Mouse (Mus musculus) heart, adult 2 months (tissue): ENCODE data around the gene Olfr568. TPM values are rescaled to one million over a fixed set of nuclear protein-coding genes. Genes with fewer than 3 reads are reported as not detected.

ENCODE experiments used
- DNase-seq, 2 experiments: peaks; one replicate each; pipeline ENCODE4 v3.0.0; 2021
- H3K27ac ChIP-seq: fragments of 200-600 bp; 2 replicates; pipeline ENCODE4 v1.8.1; 2022
- H3K27me3 ChIP-seq: fragments of 200-500 bp; 2 replicates; pipeline ENCODE4 v1.6.1; 2012; ENCODE audit warnings: mild to moderate bottlenecking, low read length, inconsistent platforms, mixed read lengths; ENCODE audit not compliant: control insufficient read depth, insufficient read depth
- H3K36me3 ChIP-seq: fragments of 200-500 bp; 2 replicates; pipeline ENCODE4 v1.6.1; 2012; ENCODE audit warnings: low read length, inconsistent platforms; ENCODE audit not compliant: control insufficient read depth, insufficient read depth
- H3K4me1 ChIP-seq: fragments of 200-500 bp; 2 replicates; pipeline ENCODE4 v1.6.1; 2011; ENCODE audit warnings: low read length; ENCODE audit not compliant: control insufficient read depth, insufficient read depth
- H3K4me3 ChIP-seq: fragments of 200-600 bp; 2 replicates; pipeline ENCODE4 v1.8.1; 2022
- H3K79me2 ChIP-seq: fragments of 200-500 bp; replicated peaks from 2 replicates; pipeline ENCODE4 v1.6.1; 2012; ENCODE audit warnings: mild to moderate bottlenecking, inconsistent platforms, low read length, moderate library complexity, mixed read lengths; ENCODE audit not compliant: control insufficient read depth, insufficient read depth
- H3K9ac ChIP-seq: fragments of 200-500 bp; 2 replicates; pipeline ENCODE4 v1.6.1; 2012; ENCODE audit warnings: low read depth, mild to moderate bottlenecking, control low read depth, inconsistent platforms, low read length, mixed read lengths
- CTCF ChIP-seq: fragments of 200-600 bp; IDR thresholded peaks from 2 replicates; pipeline ENCODE4 v1.8.1; 2022; ENCODE audit warnings: antibody characterized with exemption, mild to moderate bottlenecking, moderate library complexity
- EP300 ChIP-seq: fragments of 200-500 bp; IDR thresholded peaks from 2 replicates; pipeline ENCODE4 v1.6.1; 2011; ENCODE audit warnings: low read depth, low read length, control low read depth; ENCODE audit not compliant: insufficient read depth
- POLR2A ChIP-seq: fragments of 200-500 bp; IDR thresholded peaks from 2 replicates; pipeline ENCODE4 v1.6.1; 2011; ENCODE audit warnings: mild to moderate bottlenecking, low read depth, low read length, control low read depth; ENCODE audit not compliant: insufficient read depth
- WGBS: fragments of 180-500 bp; shearing (Covaris S2); methylation state at CpG from one replicate; pipeline ENCODE4 v1.1.7; 2018; 5-methylcytosine and 5-hydroxymethylcytosine counted together
- intact Hi-C: fragments of 180-260 bp; cut with DNase I; formaldehyde crosslinking; loops from one replicate; pipeline ENCODE4 v1.15.1; 2025
- polyA plus RNA-seq: library from polyadenylated mRNA; depleted of rRNA; stranded (reverse); fragments of >200 nt; gene quantifications from 2 replicates; pipeline ENCODE4 v1.2.3, GENCODE M21; 2012; rRNA removed
- total RNA-seq, 2 experiments: library from RNA; stranded (reverse); gene quantifications; 2 replicates each; pipeline ENCODE4 v1.2.3; 2021

Olfr568 gene
- total and polyA plus RNA-seq, 3 experiments, result not detected

- DNase-seq, result no peak
- intact Hi-C loops, result no loop called here
- H3K79me2 ChIP-seq, result no peaks in the 10 kb centered on the region
- WGBS, result 70% methylated on average over 4 of the region's 4 CpGs
- H3K9ac ChIP-seq, result no peak within 1 kb of the TSS
- TF ChIP-seq CTCF (no peak), EP300 (no peak), POLR2A (no peak)
- H3K27me3 ChIP-seq, result no peaks in the 10 kb centered on the region
- no peak within 1 kb of the TSS for H3K27ac ChIP-seq
- no peaks in the 10 kb centered on the region for H3K36me3 ChIP-seq
- H3K4me3 ChIP-seq, result no peak within 1 kb of the TSS
- H3K4me1 ChIP-seq, result no peaks in the 10 kb centered on the region
Measured at GRCm38 (mm10) chr7:102917032-102917875, 40.3 kb downstream of the Olfr568 start, which contains the start of gene Olfr571. Olfr571 (minus strand) TSS chr7:102917536.

GRCm38 (mm10) chr7:102919632-102920031 lies 42.7 kb downstream of the Olfr568 start:
- no peaks in the 10 kb centered on the region for H3K36me3 ChIP-seq
- H3K4me3 ChIP-seq, result no peak overlapping the region
- 3% methylated on average over 1 of the region's 1 CpGs for WGBS
- H3K27ac ChIP-seq, result no peak overlapping the region
- H3K27me3 ChIP-seq, result no peaks in the 10 kb centered on the region
- H3K4me1 ChIP-seq, result no peaks in the 10 kb centered on the region
- DNase-seq, result no peak
- H3K9ac ChIP-seq, result no peak overlapping the region
- H3K79me2 ChIP-seq, result no peaks in the 10 kb centered on the region
- TF ChIP-seq CTCF, result peak; percentile 71
- TF ChIP-seq EP300, result no peak
- intact Hi-C loops, result loop anchor here (1.0 to 2.0 kb wide), 2 partner anchors 257 to 406 kb away; no protein-coding TSS in a partner anchor

GRCm38 (mm10) chr7:102924109-102924508 lies 47.2 kb downstream of the Olfr568 start, which contains the start of gene Olfr572:
Olfr572 (plus strand) TSS chr7:102924409.
- intact Hi-C loops, result no loop called here
- Histone ChIP-seq H3K79me2 (no peaks in the 10 kb centered on the region), H3K4me3 (no peak within 1 kb of the TSS), H3K27me3 (no peaks in the 10 kb centered on the region), H3K27ac (no peak within 1 kb of the TSS), H3K9ac (no peak within 1 kb of the TSS), H3K36me3 (no peaks in the 10 kb centered on the region), H3K4me1 (no peaks in the 10 kb centered on the region)
- no peak for DNase-seq
- TF ChIP-seq EP300 (no peak), CTCF (no peak), POLR2A (no peak)
- 40% methylated on average over 1 of the region's 1 CpGs for WGBS

- intact Hi-C loops, result no loop called here
- WGBS, result 62% methylated on average over 3 of the region's 3 CpGs
- H3K27me3 ChIP-seq, result no peaks in the 10 kb centered on the region
- H3K4me3 ChIP-seq, result no peak overlapping the region
- H3K4me1 ChIP-seq, result no peaks in the 10 kb centered on the region
- no peak overlapping the region for H3K9ac ChIP-seq
- H3K36me3 ChIP-seq, result no peaks in the 10 kb centered on the region
- H3K27ac ChIP-seq, result no peak overlapping the region
- no peaks in the 10 kb centered on the region for H3K79me2 ChIP-seq
- no peak for DNase-seq
- TF ChIP-seq CTCF (no peak), EP300 (no peak), POLR2A (no peak)
Measured at GRCm38 (mm10) chr7:102927105-102927504, 50.2 kb downstream of the Olfr568 start.

Other genes with a start within 250 kb of the Olfr568 start
- gene Olfr554, start 238.7 kb upstream of the Olfr568 start, total RNA-seq, result not detected
- not detected in 2 replicates for gene Olfr554, start 238.7 kb upstream of the Olfr568 start, polyA plus RNA-seq
- not detected for gene Olfr555, start 218.3 kb upstream of the Olfr568 start, total RNA-seq
- gene Olfr555, start 218.3 kb upstream of the Olfr568 start, polyA plus RNA-seq, result not detected in 2 replicates
- not detected for gene Olfr556, start 212.2 kb upstream of the Olfr568 start, total RNA-seq
- not detected in 2 replicates for gene Olfr556, start 212.2 kb upstream of the Olfr568 start, polyA plus RNA-seq
- gene Trim68, start 189.8 kb upstream of the Olfr568 start, total RNA-seq, result 1 to 10 TPM; 8.1 to 9.5 TPM
- gene Trim68, start 189.8 kb upstream of the Olfr568 start, polyA plus RNA-seq, result 20.4 and 33.3 TPM in 2 replicates
- gene Olfr557, start 181.2 kb upstream of the Olfr568 start, total RNA-seq, result not detected
- not detected in 2 replicates for gene Olfr557, start 181.2 kb upstream of the Olfr568 start, polyA plus RNA-seq
- 1 to 10 TPM; 3.0 to 3.8 TPM for gene Olfr558, start 174.9 kb upstream of the Olfr568 start, total RNA-seq
- 3.5 and 8.4 TPM in 2 replicates for gene Olfr558, start 174.9 kb upstream of the Olfr568 start, polyA plus RNA-seq
- gene Olfr33, start 158.1 kb upstream of the Olfr568 start, total RNA-seq, result not detected
- 0.33 TPM in 1 of 2 replicates, not detected in the other for gene Olfr33, start 158.1 kb upstream of the Olfr568 start, polyA plus RNA-seq
- gene Olfr559, start 149.6 kb upstream of the Olfr568 start, total RNA-seq, result not detected
- gene Olfr559, start 149.6 kb upstream of the Olfr568 start, polyA plus RNA-seq, result not detected in 2 replicates
- not detected for gene Olfr560, start 117.8 kb upstream of the Olfr568 start, total RNA-seq
- gene Olfr560, start 117.8 kb upstream of the Olfr568 start, polyA plus RNA-seq, result 0.20 TPM in 2 replicates
- under 1 TPM; 0.57 to 0.86 TPM for gene Olfr78, start 117.7 kb upstream of the Olfr568 start, total RNA-seq
- 6.2 and 12.7 TPM in 2 replicates for gene Olfr78, start 117.7 kb upstream of the Olfr568 start, polyA plus RNA-seq
- not detected for gene Olfr561, start 105.9 kb upstream of the Olfr568 start, total RNA-seq
- gene Olfr561, start 105.9 kb upstream of the Olfr568 start, polyA plus RNA-seq, result not detected in 2 replicates
- gene Olfr564, start 73.6 kb upstream of the Olfr568 start, total RNA-seq, result not detected
- gene Olfr564, start 73.6 kb upstream of the Olfr568 start, polyA plus RNA-seq, result not detected in 2 replicates
- gene Olfr566, start 18.4 kb upstream of the Olfr568 start, total RNA-seq, result not detected
- not detected in 2 replicates for gene Olfr566, start 18.4 kb upstream of the Olfr568 start, polyA plus RNA-seq
- not detected for gene Olfr569, start 13.8 kb downstream of the Olfr568 start, total RNA-seq
- not detected in 2 replicates for gene Olfr569, start 13.8 kb downstream of the Olfr568 start, polyA plus RNA-seq
- gene Olfr570, start 17.5 kb downstream of the Olfr568 start, total RNA-seq, result not detected
- not detected in 2 replicates for gene Olfr570, start 17.5 kb downstream of the Olfr568 start, polyA plus RNA-seq
- gene Olfr571, start 40.4 kb downstream of the Olfr568 start, total RNA-seq, result not detected
- gene Olfr571, start 40.4 kb downstream of the Olfr568 start, polyA plus RNA-seq, result not detected in 2 replicates
- gene Olfr572, start 47.3 kb downstream of the Olfr568 start, total RNA-seq, result not detected
- not detected in 2 replicates for gene Olfr572, start 47.3 kb downstream of the Olfr568 start, polyA plus RNA-seq
- not detected for gene Olfr573-ps1, start 65.5 kb downstream of the Olfr568 start, total RNA-seq
- gene Olfr573-ps1, start 65.5 kb downstream of the Olfr568 start, polyA plus RNA-seq, result not detected in 2 replicates
- not detected for gene Olfr574, start 71.3 kb downstream of the Olfr568 start, total RNA-seq
- not detected in 2 replicates for gene Olfr574, start 71.3 kb downstream of the Olfr568 start, polyA plus RNA-seq
- gene Olfr575, start 81.7 kb downstream of the Olfr568 start, total RNA-seq, result not detected
- gene Olfr575, start 81.7 kb downstream of the Olfr568 start, polyA plus RNA-seq, result not detected in 2 replicates
- not detected for gene Olfr576, start 85.5 kb downstream of the Olfr568 start, total RNA-seq
- not detected in 2 replicates for gene Olfr576, start 85.5 kb downstream of the Olfr568 start, polyA plus RNA-seq
- gene Olfr577, start 98.8 kb downstream of the Olfr568 start, total RNA-seq, result not detected
- gene Olfr577, start 98.8 kb downstream of the Olfr568 start, polyA plus RNA-seq, result not detected in 2 replicates
- not detected for gene Olfr578, start 112.2 kb downstream of the Olfr568 start, total RNA-seq
- not detected in 2 replicates for gene Olfr578, start 112.2 kb downstream of the Olfr568 start, polyA plus RNA-seq
- not detected for gene Olfr582, start 160.9 kb downstream of the Olfr568 start, total RNA-seq
- gene Olfr582, start 160.9 kb downstream of the Olfr568 start, polyA plus RNA-seq, result not detected in 2 replicates
- gene Olfr583, start 174.2 kb downstream of the Olfr568 start, total RNA-seq, result not detected
- not detected in 2 replicates for gene Olfr583, start 174.2 kb downstream of the Olfr568 start, polyA plus RNA-seq
- gene Olfr584, start 204.8 kb downstream of the Olfr568 start, total RNA-seq, result not detected
- gene Olfr584, start 204.8 kb downstream of the Olfr568 start, polyA plus RNA-seq, result not detected in 2 replicates
- not detected for gene Olfr585, start 220.6 kb downstream of the Olfr568 start, total RNA-seq
- gene Olfr585, start 220.6 kb downstream of the Olfr568 start, polyA plus RNA-seq, result not detected in 2 replicates
- gene Olfr586, start 248.5 kb downstream of the Olfr568 start, total RNA-seq, result not detected
- gene Olfr586, start 248.5 kb downstream of the Olfr568 start, polyA plus RNA-seq, result not detected in 2 replicates